Mouse (Mus musculus): ENCODE measurements around the gene Defb3. TPM values are rescaled to one million over a fixed set of nuclear protein-coding genes. Genes with fewer than 3 reads are reported as not detected.
"Not testable (repeated sequence)": the region's sequence is repeated elsewhere in the genome, so short reads cannot be mapped to it uniquely, and the experiment has no call there.

Defb3 gene
- polyA plus RNA-seq (2014; fragmentation: Nextera tagmentation; extraction: Ambion mirVana), result not detected in 2 replicates

DNA sequence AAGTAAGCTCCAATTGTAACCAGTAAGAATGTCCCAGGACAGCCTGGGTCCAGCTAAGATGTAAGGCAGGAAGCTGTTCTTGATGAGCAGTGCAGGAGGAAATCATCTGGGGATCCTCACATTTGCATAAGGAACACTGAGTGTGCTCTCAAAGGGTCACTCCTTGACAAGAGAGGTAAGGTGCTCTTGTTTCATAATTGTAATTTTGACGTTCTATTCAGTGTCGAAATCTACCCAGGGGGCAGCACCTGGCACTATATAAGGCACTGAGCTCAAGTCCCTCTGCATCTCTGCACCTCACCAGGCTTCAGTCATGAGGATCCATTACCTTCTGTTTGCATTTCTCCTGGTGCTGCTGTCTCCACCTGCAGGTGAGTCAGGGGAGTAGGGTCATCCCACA is at the start of gene Defb3:
Gene Defb3, plus strand, starts transcription at position 301 of the 400 bp plus-strand sequence.
- not testable (repeated sequence) for H3K36me3 ChIP-seq (replicated peaks; ENCODE audit: control insufficient read depth, insufficient read depth, low read depth, low read length); H3K9me3 ChIP-seq (replicated peaks; ENCODE audit: control insufficient read depth, low read length); H3K27me3 ChIP-seq (ENCODE audit: control insufficient read depth, insufficient read depth, low read length); H3K4me1 ChIP-seq (ENCODE audit: control insufficient read depth, insufficient read depth, low read length); H3K4me2 ChIP-seq (ENCODE audit: low read depth, low read length); DNase-seq (ENCODE audit: low spot score); ATAC-seq (replicated peaks; ENCODE audit: insufficient number of reproducible peaks, low FRiP score, low TSS enrichment, low read depth); H3K9ac ChIP-seq (replicated peaks; ENCODE audit: low read length); H3K27ac ChIP-seq (replicated peaks; ENCODE audit: low read depth, low read length); H3K4me3 ChIP-seq (ENCODE audit: low read depth, low read length)
- 80% methylated on average over 1 of the region's 2 CpGs for WGBS

- Histone ChIP-seq H3K4me1 (ENCODE audit: control insufficient read depth, insufficient read depth, low read length) (no peaks in the 10 kb centered on the region), H3K4me3 (ENCODE audit: low read depth, low read length) (no peak within 1 kb of the TSS), H3K36me3 (replicated peaks; ENCODE audit: control insufficient read depth, insufficient read depth, low read depth, low read length) (no peaks in the 10 kb centered on the region), H3K27ac (replicated peaks; ENCODE audit: low read depth, low read length) (no peak within 1 kb of the TSS), H3K9ac (replicated peaks; ENCODE audit: low read length) (no peak within 1 kb of the TSS), H3K27me3 (ENCODE audit: control insufficient read depth, insufficient read depth, low read length) (no peaks in the 10 kb centered on the region), H3K9me3 (replicated peaks; ENCODE audit: control insufficient read depth, low read length) (no peaks in the 10 kb centered on the region), H3K4me2 (ENCODE audit: low read depth, low read length) (no peak within 1 kb of the TSS)
- no peak for DNase-seq (ENCODE audit: low spot score)
- WGBS, result 95% methylated on average over 5 of the region's 5 CpGs
- no peak for ATAC-seq (replicated peaks; ENCODE audit: insufficient number of reproducible peaks, low FRiP score, low TSS enrichment, low read depth)
Observed at GRCm38 (mm10) chr8:19247280-19247679, 45.9 kb upstream of the Defb3 start, which contains the start of gene Defb5. Defb5 (plus strand) TSS chr8:19247580.

DNA sequence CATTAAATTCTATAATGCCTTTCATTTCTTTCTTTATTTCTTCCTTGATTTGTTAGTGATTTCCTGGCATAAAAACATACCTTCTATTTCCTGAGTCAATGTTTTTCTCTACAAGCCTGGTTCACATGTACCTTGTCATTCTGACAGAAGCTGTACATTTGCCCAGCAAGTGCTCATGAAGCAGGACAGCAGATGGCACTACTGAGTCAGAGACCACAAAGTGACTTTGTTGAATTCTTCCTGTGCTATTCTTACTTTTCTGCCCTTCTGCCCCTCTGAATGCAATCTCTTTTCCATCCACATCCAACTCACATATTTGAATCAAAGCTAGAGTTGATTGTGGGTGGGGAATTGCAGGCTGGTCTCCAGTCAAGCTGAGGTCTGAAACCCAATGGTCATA is 35.0 kb upstream of the Defb3 start:
- ATAC-seq (replicated peaks; ENCODE audit: insufficient number of reproducible peaks, low FRiP score, low TSS enrichment, low read depth) (no peak), DNase-seq (ENCODE audit: low spot score) (no peak)
- Histone ChIP-seq H3K4me3 (ENCODE audit: low read depth, low read length) (no peak overlapping the region), H3K4me2 (ENCODE audit: low read depth, low read length) (no peak overlapping the region), H3K9ac (replicated peaks; ENCODE audit: low read length) (no peak overlapping the region), H3K27ac (replicated peaks; ENCODE audit: low read depth, low read length) (no peak overlapping the region), H3K4me1 (ENCODE audit: control insufficient read depth, insufficient read depth, low read length) (no peaks in the 10 kb centered on the region), H3K27me3 (ENCODE audit: control insufficient read depth, insufficient read depth, low read length) (no peaks in the 10 kb centered on the region), H3K36me3 (replicated peaks; ENCODE audit: control insufficient read depth, insufficient read depth, low read depth, low read length) (no peaks in the 10 kb centered on the region), H3K9me3 (replicated peaks; ENCODE audit: control insufficient read depth, low read length) (no peaks in the 10 kb centered on the region)

DNA sequence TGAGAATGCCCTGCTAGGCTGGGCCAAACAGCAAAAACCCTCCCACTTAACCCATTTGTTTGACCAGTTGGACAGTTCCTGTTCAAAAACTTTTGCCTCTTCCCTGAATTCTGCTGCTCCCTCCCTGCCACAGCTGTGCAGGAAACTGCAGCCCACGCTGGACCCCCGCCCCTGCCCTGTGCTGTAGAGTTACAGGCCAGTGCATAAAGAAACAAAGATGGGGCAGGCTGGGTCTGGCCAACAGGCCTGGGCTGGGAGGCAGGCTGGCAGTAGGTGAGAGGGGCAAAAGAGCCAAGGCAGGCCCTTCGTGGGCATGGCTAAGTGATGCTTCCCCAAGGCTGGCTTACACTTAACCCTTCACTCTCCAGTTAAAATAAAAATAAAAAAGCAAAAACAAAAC is 33.5 kb upstream of the Defb3 start:
- Histone ChIP-seq H3K27ac (replicated peaks; ENCODE audit: low read depth, low read length) (no peak overlapping the region), H3K36me3 (replicated peaks; ENCODE audit: control insufficient read depth, insufficient read depth, low read depth, low read length) (no peaks in the 10 kb centered on the region), H3K9ac (replicated peaks; ENCODE audit: low read length) (no peak overlapping the region), H3K4me2 (ENCODE audit: low read depth, low read length) (no peak overlapping the region), H3K27me3 (ENCODE audit: control insufficient read depth, insufficient read depth, low read length) (no peaks in the 10 kb centered on the region), H3K4me3 (ENCODE audit: low read depth, low read length) (no peak overlapping the region), H3K4me1 (ENCODE audit: control insufficient read depth, insufficient read depth, low read length) (no peaks in the 10 kb centered on the region), H3K9me3 (replicated peaks; ENCODE audit: control insufficient read depth, low read length) (no peaks in the 10 kb centered on the region)
- DNase-seq (ENCODE audit: low spot score), result no peak
- no peak for ATAC-seq (replicated peaks; ENCODE audit: insufficient number of reproducible peaks, low FRiP score, low TSS enrichment, low read depth)
- WGBS, result 45% methylated on average over 3 of the region's 3 CpGs

- not testable (repeated sequence) for H3K36me3 ChIP-seq (replicated peaks; ENCODE audit: control insufficient read depth, insufficient read depth, low read depth, low read length); DNase-seq (ENCODE audit: low spot score); H3K4me1 ChIP-seq (ENCODE audit: control insufficient read depth, insufficient read depth, low read length); H3K27ac ChIP-seq (replicated peaks; ENCODE audit: low read depth, low read length); H3K9me3 ChIP-seq (replicated peaks; ENCODE audit: control insufficient read depth, low read length); H3K4me2 ChIP-seq (ENCODE audit: low read depth, low read length); H3K4me3 ChIP-seq (ENCODE audit: low read depth, low read length); H3K27me3 ChIP-seq (ENCODE audit: control insufficient read depth, insufficient read depth, low read length); H3K9ac ChIP-seq (replicated peaks; ENCODE audit: low read length); ATAC-seq (replicated peaks; ENCODE audit: insufficient number of reproducible peaks, low FRiP score, low TSS enrichment, low read depth)
- 55% methylated on average over 3 of the region's 3 CpGs for WGBS
Observed at GRCm38 (mm10) chr8:19298361-19298760, 5.2 kb downstream of the Defb3 start.

- no peak overlapping the region for H3K4me2 ChIP-seq (ENCODE audit: low read depth, low read length)
- ATAC-seq (replicated peaks; ENCODE audit: insufficient number of reproducible peaks, low FRiP score, low TSS enrichment, low read depth) (no peak), DNase-seq (ENCODE audit: low spot score) (peak; percentile 9)
- H3K27ac ChIP-seq (replicated peaks; ENCODE audit: low read depth, low read length), result no peak overlapping the region
- no peaks in the 10 kb centered on the region for H3K4me1 ChIP-seq (ENCODE audit: control insufficient read depth, insufficient read depth, low read length)
- H3K4me3 ChIP-seq (ENCODE audit: low read depth, low read length), result no peak overlapping the region
- no peak overlapping the region for H3K9ac ChIP-seq (replicated peaks; ENCODE audit: low read length)
- no peaks in the 10 kb centered on the region for H3K9me3 ChIP-seq (replicated peaks; ENCODE audit: control insufficient read depth, low read length)
- H3K27me3 ChIP-seq (ENCODE audit: control insufficient read depth, insufficient read depth, low read length), result no peaks in the 10 kb centered on the region
- WGBS, result 9% methylated on average over 3 of the region's 3 CpGs
- H3K36me3 ChIP-seq (replicated peaks; ENCODE audit: control insufficient read depth, insufficient read depth, low read depth, low read length), result no peaks in the 10 kb centered on the region
Observed at GRCm38 (mm10) chr8:19331836-19332235, 38.7 kb downstream of the Defb3 start.

Other genes with a start within 250 kb of the Defb3 start
- not detected in 2 replicates for gene Defb39, start 228.6 kb upstream of the Defb3 start, polyA plus RNA-seq (2014; fragmentation: Nextera tagmentation; extraction: Ambion mirVana)
- gene Defb12, start 178.5 kb upstream of the Defb3 start, polyA plus RNA-seq (2014; fragmentation: Nextera tagmentation; extraction: Ambion mirVana), result not detected in 2 replicates
- not detected in 2 replicates for gene Defb34, start 169.6 kb upstream of the Defb3 start, polyA plus RNA-seq (2014; fragmentation: Nextera tagmentation; extraction: Ambion mirVana)
- not detected in 2 replicates for gene Gm45826, start 152.6 kb upstream of the Defb3 start, polyA plus RNA-seq (2014; fragmentation: Nextera tagmentation; extraction: Ambion mirVana)
- not detected in 2 replicates for gene Defb14, start 99.0 kb upstream of the Defb3 start, polyA plus RNA-seq (2014; fragmentation: Nextera tagmentation; extraction: Ambion mirVana)
- not detected in 2 replicates for gene Defb4, start 94.7 kb upstream of the Defb3 start, polyA plus RNA-seq (2014; fragmentation: Nextera tagmentation; extraction: Ambion mirVana)
- gene Defb6, start 67.9 kb upstream of the Defb3 start, polyA plus RNA-seq (2014; fragmentation: Nextera tagmentation; extraction: Ambion mirVana), result not detected in 2 replicates
- gene Defb46, start 53.4 kb upstream of the Defb3 start, polyA plus RNA-seq (2014; fragmentation: Nextera tagmentation; extraction: Ambion mirVana), result not detected in 2 replicates
- not detected in 2 replicates for gene Defb5, start 45.8 kb upstream of the Defb3 start, polyA plus RNA-seq (2014; fragmentation: Nextera tagmentation; extraction: Ambion mirVana)
- not detected in 2 replicates for gene Defb8, start 154.2 kb downstream of the Defb3 start, polyA plus RNA-seq (2014; fragmentation: Nextera tagmentation; extraction: Ambion mirVana)
- not detected in 2 replicates for gene Defb7, start 201.7 kb downstream of the Defb3 start, polyA plus RNA-seq (2014; fragmentation: Nextera tagmentation; extraction: Ambion mirVana)